Mouse (Mus musculus): ENCODE results near the gene Snf8. TPM values are rescaled to one million over a fixed set of nuclear protein-coding genes. Genes with fewer than 3 reads are reported as not detected.

The Snf8 gene
- polyA plus RNA-seq, 1 experiment from 2014 or later: 34.2 TPM

DNA sequence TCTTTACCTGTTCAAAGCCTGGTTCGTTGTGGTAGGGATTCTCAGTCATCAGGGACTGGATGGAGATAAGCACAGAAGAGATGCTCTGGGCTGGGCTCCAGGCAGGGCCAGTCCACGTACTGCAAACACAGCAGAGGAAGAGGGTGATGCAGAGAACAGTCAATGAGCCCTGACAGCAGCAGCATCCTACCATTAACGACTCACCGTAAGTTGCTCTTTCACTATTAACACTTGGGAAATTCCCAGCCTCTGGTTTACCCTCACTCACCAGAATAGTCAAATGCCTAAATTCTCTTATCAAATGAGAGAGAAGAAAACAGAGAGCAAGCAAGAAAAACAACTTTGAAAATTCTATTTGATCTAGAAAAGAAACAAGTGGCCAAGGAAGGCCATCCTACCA lies 23.6 kb downstream of the Snf8 start:
- peaks cover 7% of the 10 kb centered on the region for H3K4me1 ChIP-seq (ENCODE audit: control insufficient read depth, insufficient read depth, low read length)
- H3K4me2 ChIP-seq (replicated peaks; ENCODE audit: low read depth, low read length): no peak overlapping the region
- H3K27me3 ChIP-seq (ENCODE audit: control insufficient read depth, insufficient read depth, low read length): no peaks in the 10 kb centered on the region
- ATAC-seq (ENCODE audit: low FRiP score, low TSS enrichment): no peak
- H3K4me3 ChIP-seq (ENCODE audit: low read length): no peak overlapping the region
- H3K36me3 ChIP-seq (ENCODE audit: control insufficient read depth, insufficient read depth, low read length): peaks cover 87% of the 10 kb centered on the region
- H3K9me3 ChIP-seq (ENCODE audit: control insufficient read depth, low read length): no peaks in the 10 kb centered on the region
- no peak overlapping the region for H3K27ac ChIP-seq (ENCODE audit: low read depth, low read length)
- no peak overlapping the region for H3K9ac ChIP-seq (ENCODE audit: low read depth, low read length)
- WGBS: 88% methylated on average over 4 of the region's 4 CpGs

- H3K27ac ChIP-seq (ENCODE audit: low read depth, low read length): peak overlapping the region; percentile 86
- peaks cover 21% of the 10 kb centered on the region for H3K4me1 ChIP-seq (ENCODE audit: control insufficient read depth, insufficient read depth, low read length)
- H3K4me3 ChIP-seq (ENCODE audit: low read length): peak overlapping the region; percentile 95
- peak overlapping the region; percentile 84 for H3K4me2 ChIP-seq (replicated peaks; ENCODE audit: low read depth, low read length)
- under 1% methylated on average over 54 of the region's 64 CpGs for WGBS
- no peaks in the 10 kb centered on the region for H3K9me3 ChIP-seq (ENCODE audit: control insufficient read depth, low read length)
- peak overlapping the region; percentile 95 for H3K9ac ChIP-seq (ENCODE audit: low read depth, low read length)
- ATAC-seq (ENCODE audit: low FRiP score, low TSS enrichment): peak; percentile 71
- peaks cover 30% of the 10 kb centered on the region for H3K36me3 ChIP-seq (ENCODE audit: control insufficient read depth, insufficient read depth, low read length)
- H3K27me3 ChIP-seq (ENCODE audit: control insufficient read depth, insufficient read depth, low read length): no peaks in the 10 kb centered on the region
These were observed 30.0 kb downstream of the Snf8 start for GRCm38 (mm10) chr11:96064521-96065214.

GRCm38 (mm10) chr11:96065215-96065911 lies 30.7 kb downstream of the Snf8 start, which contains the start of gene Ube2z:
Gene Ube2z (minus strand): TSS chr11:96065388.
- no peaks in the 10 kb centered on the region for H3K9me3 ChIP-seq (ENCODE audit: control insufficient read depth, low read length)
- peaks cover 24% of the 10 kb centered on the region for H3K36me3 ChIP-seq (ENCODE audit: control insufficient read depth, insufficient read depth, low read length)
- H3K27ac ChIP-seq (ENCODE audit: low read depth, low read length): peak within 1 kb of the TSS; percentile 86
- peak within 1 kb of the TSS; percentile 84 for H3K4me2 ChIP-seq (replicated peaks; ENCODE audit: low read depth, low read length)
- H3K27me3 ChIP-seq (ENCODE audit: control insufficient read depth, insufficient read depth, low read length): no peaks in the 10 kb centered on the region
- peak within 1 kb of the TSS; percentile 95 for H3K4me3 ChIP-seq (ENCODE audit: low read length)
- 4% methylated on average over 42 of the region's 50 CpGs for WGBS
- H3K4me1 ChIP-seq (ENCODE audit: control insufficient read depth, insufficient read depth, low read length): peaks cover 21% of the 10 kb centered on the region
- peak; percentile 98 for ATAC-seq (ENCODE audit: low FRiP score, low TSS enrichment)
- peak within 1 kb of the TSS; percentile 95 for H3K9ac ChIP-seq (ENCODE audit: low read depth, low read length)

DNA sequence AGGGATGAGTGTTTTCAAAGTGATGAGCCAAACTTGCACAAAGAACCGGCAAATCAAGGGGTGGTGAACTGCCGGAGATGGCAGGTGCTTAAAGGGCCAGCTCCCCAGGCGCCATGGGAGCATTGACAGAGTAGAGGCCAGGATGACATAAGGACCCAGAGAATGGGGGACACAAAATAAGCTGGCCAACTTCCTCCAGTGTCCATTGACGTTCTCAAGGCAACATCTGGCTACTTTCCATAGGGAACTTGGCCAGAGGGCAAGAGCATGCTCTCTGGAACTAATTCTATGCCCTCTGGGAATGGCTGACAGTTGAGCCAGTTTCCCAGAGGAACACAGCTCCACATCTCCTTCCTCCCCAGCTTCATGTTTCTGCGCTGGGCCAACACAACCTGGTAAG lies 33.5 kb downstream of the Snf8 start:
- H3K9ac ChIP-seq (ENCODE audit: low read depth, low read length): no peak overlapping the region
- H3K4me2 ChIP-seq (replicated peaks; ENCODE audit: low read depth, low read length): no peak overlapping the region
- no peak overlapping the region for H3K4me3 ChIP-seq (ENCODE audit: low read length)
- H3K36me3 ChIP-seq (ENCODE audit: control insufficient read depth, insufficient read depth, low read length): peaks cover 17% of the 10 kb centered on the region; the same call in 1 of the 2 replicates
- no peaks in the 10 kb centered on the region for H3K9me3 ChIP-seq (ENCODE audit: control insufficient read depth, low read length)
- no peak for ATAC-seq (ENCODE audit: low FRiP score, low TSS enrichment)
- no peak overlapping the region for H3K27ac ChIP-seq (ENCODE audit: low read depth, low read length)
- H3K4me1 ChIP-seq (ENCODE audit: control insufficient read depth, insufficient read depth, low read length): peaks cover 15% of the 10 kb centered on the region
- WGBS: 83% methylated on average over 5 of the region's 5 CpGs
- H3K27me3 ChIP-seq (ENCODE audit: control insufficient read depth, insufficient read depth, low read length): no peaks in the 10 kb centered on the region

DNA sequence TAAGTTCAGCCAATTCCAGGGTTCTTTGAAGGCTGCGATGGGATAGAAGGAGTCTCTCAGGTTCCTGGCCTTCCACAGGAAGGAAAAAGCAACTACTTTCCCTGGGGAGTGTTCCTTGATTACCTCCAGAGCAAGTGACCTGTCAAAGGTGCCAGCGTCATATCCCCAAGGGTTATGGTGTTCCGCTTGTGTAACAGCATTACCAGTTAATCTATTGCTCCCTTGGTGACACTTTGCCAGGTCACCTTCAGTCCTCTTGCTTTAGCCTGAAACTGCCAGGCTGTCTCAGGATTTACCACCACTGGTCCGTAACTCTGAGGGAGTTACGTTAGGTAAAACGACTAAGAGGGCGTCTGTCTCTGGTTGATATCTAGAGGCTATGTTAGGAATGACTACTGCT lies 35.7 kb downstream of the Snf8 start:
- Histone ChIP-seq H3K27ac (ENCODE audit: low read depth, low read length) (no peak overlapping the region), H3K9ac (ENCODE audit: low read depth, low read length) (no peak overlapping the region), H3K4me3 (ENCODE audit: low read length) (no peak overlapping the region), H3K4me1 (ENCODE audit: control insufficient read depth, insufficient read depth, low read length) (peaks cover 13% of the 10 kb centered on the region), H3K9me3 (ENCODE audit: control insufficient read depth, low read length) (no peaks in the 10 kb centered on the region), H3K27me3 (ENCODE audit: control insufficient read depth, insufficient read depth, low read length) (no peaks in the 10 kb centered on the region), H3K36me3 (ENCODE audit: control insufficient read depth, insufficient read depth, low read length) (peaks cover 22% of the 10 kb centered on the region; the same call in 1 of the 2 replicates), H3K4me2 (replicated peaks; ENCODE audit: low read depth, low read length) (no peak overlapping the region)
- WGBS: 88% methylated on average over 7 of the region's 7 CpGs
- ATAC-seq (ENCODE audit: low FRiP score, low TSS enrichment): no peak

- 96% methylated on average over 1 of the region's 1 CpGs for WGBS
- H3K27ac ChIP-seq (ENCODE audit: low read depth, low read length): no peak overlapping the region
These were observed 36.3 kb downstream of the Snf8 start for GRCm38 (mm10) chr11:96071013-96071412.

DNA sequence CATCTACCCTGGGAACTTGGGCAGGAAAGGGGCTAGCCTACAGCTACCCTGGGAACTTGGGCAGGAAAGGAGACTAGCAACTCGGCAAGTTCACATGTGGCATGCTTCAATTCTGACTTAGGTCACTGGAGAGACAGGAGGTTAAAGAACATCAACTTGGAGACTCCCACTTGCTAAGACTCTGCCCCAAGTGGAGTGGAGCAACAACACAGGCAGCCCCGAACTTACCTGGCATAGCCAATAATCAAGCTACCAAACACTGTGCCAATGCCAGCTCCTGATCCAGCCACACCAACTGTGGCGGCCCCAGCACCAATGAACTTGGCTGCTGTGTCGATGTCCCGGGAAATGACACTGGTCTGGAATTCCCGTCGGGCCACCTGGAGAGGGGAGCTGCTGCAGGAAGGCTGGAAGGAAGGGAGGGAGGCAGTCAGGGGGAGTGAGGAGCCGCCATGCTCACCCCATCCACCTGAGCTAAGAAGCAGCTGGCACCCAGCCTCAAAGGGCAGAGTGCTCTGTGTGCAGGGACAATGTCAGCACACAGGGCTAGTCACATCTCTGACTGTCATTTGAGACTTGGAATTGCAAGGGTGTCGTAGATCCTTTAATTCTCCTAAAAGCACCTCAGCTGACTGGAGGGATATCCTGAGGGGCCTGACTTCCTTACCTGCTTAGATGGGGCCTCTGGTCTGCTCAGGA lies 38.8 kb downstream of the Snf8 start:
- Histone ChIP-seq H3K9ac (ENCODE audit: low read depth, low read length) (peak overlapping the region; percentile 64; the same call in 1 of the 2 replicates), H3K9me3 (ENCODE audit: control insufficient read depth, low read length) (no peaks in the 10 kb centered on the region), H3K4me1 (ENCODE audit: control insufficient read depth, insufficient read depth, low read length) (peaks cover 9% of the 10 kb centered on the region), H3K4me3 (ENCODE audit: low read length) (peak overlapping the region; percentile 51; the same call in 1 of the 2 replicates), H3K36me3 (ENCODE audit: control insufficient read depth, insufficient read depth, low read length) (peaks cover 22% of the 10 kb centered on the region; the same call in 1 of the 2 replicates), H3K4me2 (replicated peaks; ENCODE audit: low read depth, low read length) (peak overlapping the region; percentile 77; the same call in 1 of the 2 replicates), H3K27ac (ENCODE audit: low read depth, low read length) (no peak overlapping the region), H3K27me3 (ENCODE audit: control insufficient read depth, insufficient read depth, low read length) (no peaks in the 10 kb centered on the region)
- WGBS: 68% methylated on average over 7 of the region's 9 CpGs
- ATAC-seq (ENCODE audit: low FRiP score, low TSS enrichment): no peak

More at GRCm38 (mm10) chr11:96071013-96071412, 36.3 kb downstream of the Snf8 start:
- Histone ChIP-seq H3K4me3 (ENCODE audit: low read length) (no peak overlapping the region), H3K9ac (ENCODE audit: low read depth, low read length) (no peak overlapping the region), H3K36me3 (ENCODE audit: control insufficient read depth, insufficient read depth, low read length) (peaks cover 22% of the 10 kb centered on the region; the same call in 1 of the 2 replicates), H3K4me2 (replicated peaks; ENCODE audit: low read depth, low read length) (no peak overlapping the region), H3K4me1 (ENCODE audit: control insufficient read depth, insufficient read depth, low read length) (peaks cover 9% of the 10 kb centered on the region), H3K27me3 (ENCODE audit: control insufficient read depth, insufficient read depth, low read length) (no peaks in the 10 kb centered on the region), H3K9me3 (ENCODE audit: control insufficient read depth, low read length) (no peaks in the 10 kb centered on the region)
- ATAC-seq (ENCODE audit: low FRiP score, low TSS enrichment): no peak

GRCm38 (mm10) chr11:96074351-96075176 lies 39.9 kb downstream of the Snf8 start:
- no peak for ATAC-seq (ENCODE audit: low FRiP score, low TSS enrichment)
- H3K9ac ChIP-seq (ENCODE audit: low read depth, low read length): peak overlapping the region; percentile 64
- H3K27me3 ChIP-seq (ENCODE audit: control insufficient read depth, insufficient read depth, low read length): no peaks in the 10 kb centered on the region
- peaks cover 9% of the 10 kb centered on the region for H3K4me1 ChIP-seq (ENCODE audit: control insufficient read depth, insufficient read depth, low read length)
- H3K36me3 ChIP-seq (ENCODE audit: control insufficient read depth, insufficient read depth, low read length): peaks cover 22% of the 10 kb centered on the region; the same call in 1 of the 2 replicates
- no peaks in the 10 kb centered on the region for H3K9me3 ChIP-seq (ENCODE audit: control insufficient read depth, low read length)
- peak overlapping the region; percentile 51 for H3K4me3 ChIP-seq (ENCODE audit: low read length)
- WGBS: 13% methylated on average over 17 of the region's 17 CpGs
- peak overlapping the region; percentile 60 for H3K27ac ChIP-seq (ENCODE audit: low read depth, low read length)
- peak overlapping the region; percentile 77 for H3K4me2 ChIP-seq (replicated peaks; ENCODE audit: low read depth, low read length)

All from kidney, embryonic 14.5 days (tissue).